Mouse (Mus musculus): ENCODE results near the gene Cst10. TPM values are rescaled to one million over a fixed set of nuclear protein-coding genes. Genes with fewer than 3 reads are reported as not detected.

The Cst10 gene
- polyA plus RNA-seq (2012; rRNA removed) = not detected in 2 replicates

DNA sequence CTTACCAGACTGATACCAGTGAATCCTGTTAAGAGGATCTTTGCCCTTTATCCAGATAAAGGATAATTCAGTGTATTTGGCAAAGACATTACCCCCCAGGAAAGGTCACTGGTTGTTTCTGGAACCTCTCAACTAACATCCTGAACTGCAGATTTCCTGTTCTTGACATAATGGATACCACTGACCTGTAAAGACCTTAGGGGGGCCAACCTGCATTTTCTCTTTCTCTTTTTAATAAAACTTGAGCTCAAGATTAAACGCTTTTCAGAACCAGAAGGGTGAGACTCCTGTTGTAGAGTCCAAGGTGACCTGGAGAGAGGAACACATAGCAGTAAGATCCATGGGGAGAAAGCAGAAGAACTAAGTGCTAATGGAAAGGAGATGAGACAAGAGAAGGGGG, at the start of gene Cst10:
TSS of gene Cst10 (plus strand) at position 301 of the 400 bp plus-strand sequence.
- 47% methylated on average over 1 of the region's 1 CpGs for WGBS
- DNase-seq (ENCODE audit: low read depth, low spot score) = no peak

DNA sequence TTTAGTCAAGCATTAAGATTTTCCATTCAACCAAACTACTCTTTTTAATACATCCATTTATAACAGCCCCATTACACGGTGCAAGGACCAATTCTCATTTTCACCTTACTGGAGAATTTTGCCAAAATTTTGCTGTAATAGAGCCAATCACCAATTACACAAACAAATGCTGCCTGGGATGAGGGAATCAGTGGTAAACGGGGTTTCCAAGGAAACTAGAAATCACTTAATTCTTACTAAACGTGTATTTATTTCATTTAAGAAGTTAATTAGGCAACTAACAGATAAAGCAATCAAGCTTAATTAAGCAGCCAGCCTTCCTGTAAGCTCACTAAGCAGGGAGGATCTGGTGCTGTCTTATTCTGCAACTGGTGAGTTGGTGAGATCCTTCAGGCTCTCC, 11.9 kb upstream of the Cst10 start:
- 49% methylated on average over 3 of the region's 3 CpGs for WGBS
- DNase-seq (ENCODE audit: low read depth, low spot score) = no peak

DNA sequence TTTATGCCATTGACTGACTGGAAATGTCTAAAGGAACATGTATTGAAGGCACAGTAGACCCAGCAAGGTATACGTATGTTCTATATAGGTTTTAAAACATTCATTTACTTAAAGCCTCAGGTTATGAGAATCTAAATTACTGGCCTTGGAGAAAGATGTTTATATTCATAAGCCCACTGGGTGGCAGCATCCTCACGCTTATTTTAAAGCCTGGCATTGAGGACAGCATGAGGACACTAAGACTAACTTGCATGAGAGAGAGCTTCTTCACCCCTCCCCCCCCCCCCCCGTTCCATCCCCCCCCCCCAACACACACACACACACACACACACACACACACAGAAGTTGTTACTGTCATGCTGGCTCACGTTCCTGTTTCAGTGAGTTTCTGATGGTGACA, 17.7 kb downstream of the Cst10 start:
- WGBS = 23% methylated on average over 3 of the region's 4 CpGs
- no peak for DNase-seq (ENCODE audit: low read depth, low spot score)
